Mouse (Mus musculus) adrenal gland, postnatal 25 days (tissue): Measurements from ENCODE around the gene Spred2. TPM values are rescaled to one million over a fixed set of nuclear protein-coding genes. Genes with fewer than 3 reads are reported as not detected.
"Not testable (repeated sequence)": the region's sequence is repeated elsewhere in the genome, so short reads cannot be mapped to it uniquely, and the experiment has no call there.

Experiments
- DNase-seq: peaks from one replicate; pipeline ENCODE4 v3.0.0; 2021; ENCODE audit warnings: mixed read lengths
- total RNA-seq: library from RNA; stranded (reverse); gene quantifications from 2 replicates; pipeline ENCODE4 v1.2.3, GENCODE M21; 2021

The Spred2 gene
- total RNA-seq, 1 experiment from 2014 or later = 34.5 TPM

DNA sequence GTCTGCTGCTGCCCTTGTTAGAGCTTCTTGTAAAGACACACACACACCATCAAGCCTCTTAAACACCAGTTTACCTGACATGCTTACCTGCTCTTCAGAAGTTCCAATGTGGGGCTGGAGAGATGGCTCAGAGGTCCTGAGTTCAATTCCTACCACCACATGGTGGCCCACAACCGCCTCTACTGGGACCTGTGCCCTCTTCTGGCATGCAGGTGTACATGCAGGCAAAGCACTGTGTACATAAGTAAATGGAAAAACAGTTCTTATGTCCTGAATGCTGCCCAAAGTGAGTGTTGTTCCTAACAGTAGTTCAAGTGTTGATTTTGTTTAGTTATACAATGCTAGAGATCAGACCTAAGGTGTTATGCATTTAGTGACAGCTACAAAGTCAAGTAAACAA, 132.0 kb downstream of the Spred2 start:
- no peak for DNase-seq

DNA sequence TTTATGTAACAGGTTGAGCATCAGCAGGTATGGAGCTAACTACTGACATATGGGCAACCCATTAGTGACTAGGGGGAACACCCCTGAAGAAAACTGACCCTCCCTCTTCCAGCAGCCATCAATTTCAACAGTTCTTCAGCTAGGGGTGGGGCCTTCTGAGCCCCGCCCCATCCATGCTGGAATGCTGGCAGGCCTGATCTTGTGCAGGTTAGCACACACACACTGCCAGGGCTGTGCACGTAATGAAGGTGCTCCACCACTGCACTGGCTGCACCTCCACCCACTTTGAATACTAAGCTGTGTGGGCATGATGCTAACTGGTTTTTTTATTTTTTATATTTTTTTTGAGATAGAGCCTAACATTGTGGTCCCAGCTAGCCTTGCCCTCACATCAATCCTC, 133.3 kb downstream of the Spred2 start:
- no peak for DNase-seq

DNA sequence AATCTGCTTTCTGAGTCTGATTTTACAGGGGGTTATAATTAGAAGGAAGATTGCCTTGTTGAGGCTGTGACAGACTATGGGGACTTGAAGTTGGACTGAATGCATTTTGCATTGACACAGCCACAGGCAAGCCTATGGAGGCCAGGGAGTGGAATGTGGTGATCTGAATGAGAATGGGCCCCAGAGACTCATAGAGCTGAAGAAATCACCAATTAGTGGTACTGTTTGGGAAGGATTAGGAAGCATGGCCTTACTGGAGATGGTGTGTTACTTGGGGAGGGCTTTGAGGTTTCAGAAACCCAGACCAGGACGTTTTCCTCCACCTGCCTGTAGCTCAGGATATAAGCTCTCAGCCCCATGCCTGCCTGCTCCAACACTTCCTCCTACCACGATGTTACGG, 135.6 kb downstream of the Spred2 start:
- DNase-seq = no peak

DNA sequence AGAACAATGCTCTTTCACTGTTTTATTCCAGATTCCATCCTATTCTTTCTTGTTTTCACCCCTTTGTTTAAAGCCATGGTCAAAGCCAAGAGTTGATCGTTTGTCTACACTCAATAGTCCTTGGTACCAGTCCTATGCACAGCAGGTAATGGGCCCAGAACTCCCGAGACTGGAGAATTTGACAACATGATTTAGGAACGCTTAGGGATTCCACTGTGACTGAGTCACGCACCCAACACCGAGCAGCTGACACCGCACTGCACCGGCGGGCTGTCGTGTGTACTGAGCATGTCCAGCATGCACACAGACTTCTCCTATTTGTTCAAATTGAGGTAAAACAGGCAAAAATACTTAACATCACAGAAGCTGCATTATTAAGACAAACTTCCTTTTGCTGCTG, 138.6 kb downstream of the Spred2 start:
- peak; percentile 31 for DNase-seq

DNA sequence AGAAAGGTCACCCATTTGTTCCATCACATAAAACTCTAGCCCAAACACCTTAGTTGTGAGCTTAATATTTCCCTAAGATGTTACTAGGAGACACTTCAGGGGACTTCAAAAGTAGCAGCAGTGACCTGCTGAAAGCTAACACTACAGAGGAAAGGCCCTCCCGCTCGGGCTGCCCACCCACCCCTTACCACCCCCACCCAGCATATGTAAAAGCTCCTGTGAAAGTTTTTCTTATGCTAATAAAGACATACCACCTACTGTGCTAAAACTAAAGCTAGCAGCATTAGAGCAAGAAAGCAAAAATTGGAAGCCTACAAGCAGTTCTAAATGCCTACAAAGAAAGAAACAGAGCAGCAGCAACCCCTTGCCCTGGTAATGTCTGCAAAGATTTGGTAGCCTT, 139.9 kb downstream of the Spred2 start:
- not testable (repeated sequence) for DNase-seq

DNA sequence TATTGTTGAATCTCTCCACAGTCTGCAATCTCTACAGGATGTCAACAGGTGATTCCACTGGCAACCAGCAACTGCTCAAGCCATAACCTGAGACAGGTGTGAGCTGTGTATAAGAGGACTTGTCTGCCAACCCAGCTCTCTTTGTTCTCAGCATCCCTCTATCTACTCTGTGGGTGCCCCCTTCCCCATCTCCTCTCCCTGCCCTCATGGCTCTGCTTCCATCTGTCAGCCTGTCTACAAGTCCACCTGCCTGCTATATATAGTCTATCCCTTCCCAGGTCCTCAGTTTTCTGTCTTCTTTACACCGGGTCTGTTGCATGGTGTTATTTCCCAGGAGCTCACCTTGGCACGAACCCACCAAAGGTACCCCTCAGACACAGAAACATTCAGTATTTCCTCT, 140.8 kb downstream of the Spred2 start:
- no peak for DNase-seq

DNA sequence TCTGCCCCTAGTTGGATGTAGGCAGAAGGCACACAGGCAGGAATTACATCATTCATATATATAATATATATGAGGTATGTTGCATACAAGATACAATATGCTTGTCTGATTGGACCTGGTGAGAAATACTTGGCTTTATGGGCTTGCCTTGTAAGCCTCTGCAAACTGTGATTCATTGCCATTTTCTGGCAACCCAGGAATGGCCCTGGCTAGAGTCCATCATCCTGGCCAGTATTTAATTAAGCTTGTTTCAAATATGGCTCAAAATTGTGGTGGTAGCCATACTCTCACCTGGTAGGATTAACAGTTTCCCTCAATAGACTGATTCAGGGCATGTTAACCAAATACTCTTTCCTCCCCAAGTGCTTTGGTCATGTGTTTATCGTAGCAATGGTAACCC, 141.9 kb downstream of the Spred2 start:
- DNase-seq = peak; percentile 61

DNA sequence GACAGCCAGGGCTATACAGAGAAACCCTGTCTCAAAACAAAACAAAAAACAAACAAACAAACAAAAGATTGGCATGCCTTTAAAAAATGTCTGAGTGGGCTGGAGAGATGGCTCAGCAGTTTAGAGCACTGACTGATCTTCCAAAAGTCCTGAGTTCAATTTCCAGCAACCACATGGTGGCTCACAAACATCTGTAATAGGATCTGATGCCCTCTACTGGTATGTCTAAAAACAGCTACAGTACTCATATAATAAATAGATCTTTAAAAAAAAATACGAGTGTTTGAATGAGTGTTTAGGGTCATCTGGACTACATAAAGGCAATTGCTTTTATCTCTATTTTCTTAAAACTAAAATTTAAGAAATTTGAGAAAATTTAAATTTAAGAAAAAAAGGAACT, 143.3 kb downstream of the Spred2 start:
- no peak for DNase-seq

DNA sequence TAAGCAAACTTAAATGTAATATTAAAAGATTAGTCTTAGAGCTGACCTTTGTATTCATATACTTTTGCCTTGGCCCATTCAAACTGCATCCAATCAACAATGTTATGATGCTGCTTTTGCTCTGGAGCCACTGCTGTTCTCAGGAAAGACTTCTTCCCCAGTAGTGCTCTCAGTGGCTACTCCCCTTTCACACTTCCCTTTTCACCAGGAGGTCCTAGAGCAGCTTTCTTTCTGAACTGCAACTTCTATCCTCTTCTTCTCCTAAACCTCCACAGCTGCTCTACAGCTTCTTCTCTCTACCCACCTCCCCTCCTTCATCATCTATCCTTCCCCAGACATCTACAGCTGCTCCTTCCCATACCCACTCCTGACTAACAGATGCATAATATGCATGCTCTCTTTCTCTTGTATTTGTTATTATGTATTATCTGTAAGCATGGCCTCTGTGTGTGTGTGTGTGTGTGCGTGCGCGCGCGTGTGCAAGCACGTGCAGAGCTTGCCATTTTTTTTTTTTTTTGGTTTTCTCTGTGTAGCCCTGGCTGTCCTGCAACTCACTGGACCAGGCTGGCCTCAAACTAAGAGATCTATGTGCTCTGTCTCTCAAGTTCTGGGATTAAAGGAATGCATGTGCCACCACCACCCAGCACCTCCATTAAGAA, 144.3 kb downstream of the Spred2 start:
- no peak for DNase-seq

DNA sequence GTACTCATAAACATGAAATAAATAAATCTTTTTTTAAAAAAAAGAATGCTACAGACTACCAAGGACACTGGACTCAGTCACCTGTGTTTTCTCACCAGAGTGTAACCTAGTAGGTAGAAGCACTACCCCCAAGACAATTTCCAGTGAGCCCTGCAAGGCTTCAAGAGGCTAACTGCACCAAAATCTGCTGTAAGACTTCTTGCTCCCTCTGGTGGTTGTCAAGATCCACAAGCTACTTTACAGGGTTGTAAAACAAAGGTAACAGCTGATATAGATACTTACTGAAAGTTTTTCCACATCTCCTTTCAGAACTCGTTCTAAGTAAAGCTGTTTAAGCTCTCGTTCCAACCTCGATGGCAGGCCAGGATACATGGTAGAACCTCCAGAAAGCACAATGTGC, 148.0 kb downstream of the Spred2 start:
- no peak for DNase-seq

DNA sequence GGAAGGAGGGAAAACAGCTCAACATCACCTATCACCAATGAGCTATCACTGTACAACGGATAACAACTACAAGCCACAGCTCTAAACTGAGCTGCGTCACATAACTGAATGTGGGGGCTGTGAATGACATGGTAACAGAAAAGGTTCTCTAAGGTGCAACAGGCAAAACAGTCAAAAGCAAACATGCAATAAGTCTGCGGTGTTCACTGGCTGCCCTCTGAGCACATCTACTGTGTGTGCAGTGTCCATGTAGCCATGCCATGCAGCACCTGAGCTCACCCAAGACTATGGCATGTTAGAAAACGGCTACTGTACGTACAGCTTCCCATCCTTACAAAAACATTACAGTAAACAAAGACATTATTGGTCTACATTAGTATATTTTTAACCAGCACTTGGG, 148.7 kb downstream of the Spred2 start:
- no peak for DNase-seq

Other genes starting within 250 kb of the Spred2 start
- gene Actr2, start 188.5 kb downstream of the Spred2 start, total RNA-seq = 121 and 131 TPM in 2 replicates